Mouse (Mus musculus) kidney, adult 2 months (tissue): Measurements from ENCODE around the gene Tln2. TPM values are rescaled to one million over a fixed set of nuclear protein-coding genes. Genes with fewer than 3 reads are reported as not detected.
A peak's percentile ranks its signal among the peaks of the same experiment; 100 is the strongest.

Source experiments
- DNase-seq: peaks from one replicate; pipeline ENCODE4 v3.0.0; 2021
- H3K27ac ChIP-seq: fragments of 200-500 bp; 2 replicates; pipeline ENCODE4 v1.5.1; 2012; ENCODE audit warnings: low read depth, low read length, control low read depth, inconsistent platforms; ENCODE audit not compliant: insufficient read depth
- H3K27me3 ChIP-seq: fragments of 200-500 bp; replicated peaks from 2 replicates; pipeline ENCODE4 v1.6.1; 2012; ENCODE audit warnings: mild to moderate bottlenecking, moderate library complexity, low read length, inconsistent platforms; ENCODE audit not compliant: control insufficient read depth, insufficient read depth
- H3K36me3 ChIP-seq: fragments of 200-500 bp; 2 replicates; pipeline ENCODE4 v1.6.1; 2012; ENCODE audit warnings: mild to moderate bottlenecking, moderate library complexity, low read length, inconsistent platforms; ENCODE audit not compliant: control insufficient read depth, insufficient read depth
- H3K4me1 ChIP-seq: fragments of 200-500 bp; 2 replicates; pipeline ENCODE4 v1.6.1; 2011; ENCODE audit warnings: low read length; ENCODE audit not compliant: control insufficient read depth, insufficient read depth
- H3K4me3 ChIP-seq: fragments of 200-500 bp; 2 replicates; pipeline ENCODE4 v1.5.1; 2011; ENCODE audit warnings: mild to moderate bottlenecking, low read depth, low read length, control low read depth; ENCODE audit not compliant: insufficient read depth
- CTCF ChIP-seq: fragments of 200-500 bp; conservative IDR thresholded peaks from 2 replicates; pipeline ENCODE4 v1.5.1; 2011; ENCODE audit warnings: low read depth, mild to moderate bottlenecking, control low read depth, low read length, moderate library complexity, mixed read lengths; ENCODE audit not compliant: insufficient read depth, insufficient read length
- POLR2A ChIP-seq: fragments of 200-500 bp; IDR thresholded peaks from one replicate; pipeline ENCODE4 v1.6.1; 2011; ENCODE audit warnings: low read depth, low read length, control low read depth
- WGBS: fragments of 180-500 bp; shearing (Covaris S2); methylation state at CpG from one replicate; pipeline ENCODE4 v1.1.7; 2018; 5-methylcytosine and 5-hydroxymethylcytosine counted together
- polyA plus RNA-seq: library from polyadenylated mRNA; depleted of rRNA; stranded (reverse); fragments of >200 nt; gene quantifications from 2 replicates; pipeline ENCODE4 v1.2.3, GENCODE M21; 2012

Tln2 gene
- polyA plus RNA-seq, 1 experiment = 113 TPM

DNA sequence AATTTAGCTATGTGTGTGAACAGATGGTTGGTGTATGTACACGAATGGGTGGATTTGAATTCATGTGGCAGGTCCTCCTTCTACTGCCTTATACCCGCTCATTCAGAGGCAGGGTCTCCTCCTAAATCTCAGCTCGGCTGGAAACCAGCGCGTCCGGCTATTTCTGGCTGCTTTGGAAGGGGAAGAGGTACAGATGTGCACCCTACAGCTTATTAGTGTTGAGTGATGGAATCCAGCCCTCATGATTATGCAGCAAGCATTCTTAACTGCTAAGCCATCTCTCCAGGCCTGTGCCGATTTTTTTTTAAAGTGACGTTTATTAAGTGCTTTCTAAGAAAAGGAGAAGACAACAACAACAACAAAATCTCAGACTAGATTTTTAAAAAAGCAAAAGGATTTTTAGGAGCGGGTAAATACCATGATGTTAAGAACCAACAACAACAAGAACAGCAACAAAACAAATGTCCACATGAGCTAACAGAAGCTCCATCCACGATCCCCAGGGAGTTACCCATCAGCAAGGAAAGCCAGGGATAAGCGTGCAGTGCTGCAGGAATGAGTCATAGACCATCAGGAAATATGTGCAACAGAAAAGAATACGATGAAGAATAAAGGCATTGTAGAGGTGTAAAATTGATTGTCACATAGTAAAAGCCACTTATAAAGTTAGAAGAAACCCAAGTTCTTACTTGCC is 130.2 kb downstream of the Tln2 start:
- 77% methylated on average over 12 of the region's 12 CpGs for WGBS
- TF ChIP-seq POLR2A = no peak
- no peak for TF ChIP-seq CTCF
- DNase-seq = no peak

GRCm38 (mm10) chr9:67428306-67429047 is 131.0 kb downstream of the Tln2 start:
- 0 out of 2 replicates have a peak overlapping the region, but pooled peaks have one; percentile 35 for H3K27ac ChIP-seq
- H3K4me3 ChIP-seq = no peak overlapping the region
- WGBS = 51% methylated on average over 15 of the region's 15 CpGs
- TF ChIP-seq CTCF (no peak), POLR2A (no peak)
- H3K4me1 ChIP-seq = peaks cover 5% of the 10 kb centered on the region; the same call in 1 of the 2 replicates
- no peaks in the 10 kb centered on the region for H3K27me3 ChIP-seq
- H3K36me3 ChIP-seq = no peaks in the 10 kb centered on the region
- peak; percentile 80 for DNase-seq

More for the DNA sequence above, 130.2 kb downstream of the Tln2 start:
- H3K27ac ChIP-seq = no peak overlapping the region
- H3K4me3 ChIP-seq = no peak overlapping the region
- H3K27me3 ChIP-seq = no peaks in the 10 kb centered on the region
- H3K4me1 ChIP-seq = peaks cover 5% of the 10 kb centered on the region; the same call in 1 of the 2 replicates
- H3K36me3 ChIP-seq = no peaks in the 10 kb centered on the region

DNA sequence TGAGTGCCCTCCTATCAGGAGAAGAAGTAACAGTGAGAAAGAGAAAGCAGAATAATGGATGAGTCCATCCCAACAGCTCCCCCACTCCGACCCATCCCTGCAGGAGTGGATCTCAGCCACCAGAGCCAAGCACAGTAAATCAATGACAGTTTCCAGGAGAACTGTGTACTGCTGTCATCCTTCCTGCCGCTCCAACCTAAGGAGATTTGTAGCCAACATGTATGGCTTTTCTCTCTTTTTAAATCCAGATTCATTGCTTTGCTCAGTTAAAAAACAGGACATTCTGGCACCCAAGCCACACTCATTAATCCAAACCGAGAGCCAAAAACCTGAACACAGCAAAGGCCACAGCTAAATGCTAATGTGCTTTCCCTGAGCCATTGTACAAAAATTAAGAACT is 133.2 kb downstream of the Tln2 start:
- DNase-seq = peak; percentile 36
- TF ChIP-seq CTCF = no peak
- TF ChIP-seq POLR2A = no peak
- WGBS = 40% methylated on average over 3 of the region's 3 CpGs
- Histone ChIP-seq H3K36me3 (no peaks in the 10 kb centered on the region), H3K4me3 (no peak overlapping the region), H3K4me1 (peaks cover 5% of the 10 kb centered on the region; the same call in 1 of the 2 replicates), H3K27me3 (no peaks in the 10 kb centered on the region), H3K27ac (no peak overlapping the region)

GRCm38 (mm10) chr9:67424110-67424509 is 135.4 kb downstream of the Tln2 start:
- Histone ChIP-seq H3K27ac (no peak overlapping the region), H3K4me1 (peaks cover 5% of the 10 kb centered on the region; the same call in 1 of the 2 replicates), H3K4me3 (no peak overlapping the region), H3K36me3 (no peaks in the 10 kb centered on the region), H3K27me3 (no peaks in the 10 kb centered on the region)
- WGBS = 71% methylated on average over 7 of the region's 7 CpGs
- DNase-seq = no peak
- TF ChIP-seq CTCF (no peak), POLR2A (no peak)

GRCm38 (mm10) chr9:67418092-67418491 is 141.4 kb downstream of the Tln2 start:
- Histone ChIP-seq H3K27me3 (no peaks in the 10 kb centered on the region), H3K4me3 (no peak overlapping the region), H3K27ac (no peak overlapping the region), H3K36me3 (no peaks in the 10 kb centered on the region), H3K4me1 (no peaks in the 10 kb centered on the region)
- no peak for DNase-seq
- no peak for TF ChIP-seq POLR2A
- no peak for TF ChIP-seq CTCF
- 62% methylated on average over 6 of the region's 6 CpGs for WGBS

DNA sequence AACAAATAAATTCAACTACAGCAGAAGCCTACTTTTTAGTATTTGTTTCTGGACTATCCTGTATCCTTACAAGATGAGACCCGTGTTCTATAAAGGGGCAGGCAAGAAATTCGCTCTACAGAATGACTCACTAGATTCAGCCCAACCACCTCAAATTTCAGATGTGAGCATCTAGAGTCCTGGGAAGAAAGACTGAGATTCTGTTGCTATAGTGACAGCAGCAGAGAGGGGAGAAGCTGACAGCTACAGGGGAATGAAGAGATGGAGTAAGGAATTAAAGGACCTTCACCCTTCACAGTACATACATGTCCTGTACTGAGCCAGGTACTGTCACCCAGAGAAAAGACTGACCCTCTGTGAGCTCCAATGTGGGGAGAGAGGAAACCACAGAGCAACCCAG is 148.8 kb downstream of the Tln2 start:
- Histone ChIP-seq H3K4me1 (no peaks in the 10 kb centered on the region), H3K4me3 (no peak overlapping the region), H3K27me3 (no peaks in the 10 kb centered on the region), H3K27ac (no peak overlapping the region), H3K36me3 (no peaks in the 10 kb centered on the region)
- no peak for DNase-seq
- 90% methylated on average over 2 of the region's 2 CpGs for WGBS
- TF ChIP-seq CTCF = no peak
- no peak for TF ChIP-seq POLR2A

DNA sequence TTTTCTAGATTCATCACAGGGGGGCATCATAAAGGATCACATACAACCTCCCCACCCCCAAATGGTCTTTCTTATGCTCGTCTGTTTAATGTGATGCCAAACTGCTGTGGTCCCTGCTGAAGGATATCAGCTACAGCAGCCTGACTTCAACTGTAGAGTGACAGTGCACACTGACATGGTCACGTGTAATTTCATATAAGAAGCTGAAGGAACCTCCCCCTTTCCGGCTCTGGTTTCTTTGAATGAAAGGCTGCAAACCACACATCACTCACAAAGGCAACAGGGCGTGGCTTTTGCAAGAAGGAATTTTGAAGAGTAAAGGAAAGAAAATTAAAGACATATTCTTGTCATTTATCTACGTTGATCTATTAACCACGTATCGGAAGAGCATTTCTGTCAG is 154.8 kb downstream of the Tln2 start:
- 88% methylated on average over 7 of the region's 7 CpGs for WGBS
- H3K4me1 ChIP-seq = no peaks in the 10 kb centered on the region
- no peaks in the 10 kb centered on the region for H3K27me3 ChIP-seq
- H3K4me3 ChIP-seq = no peak overlapping the region
- DNase-seq = no peak
- H3K27ac ChIP-seq = no peak overlapping the region
- no peak for TF ChIP-seq POLR2A
- no peak for TF ChIP-seq CTCF
- H3K36me3 ChIP-seq = no peaks in the 10 kb centered on the region
